Mouse (Mus musculus) thymus, adult 18-20 months (tissue): ENCODE data around the gene Rapgef6.

Experiments used
- DNase-seq, 2 experiments: peaks; one replicate each; pipeline ENCODE4 v3.0.0; 2022; ENCODE audit warnings: mixed read lengths in 2 of 2

The Rapgef6 gene

DNA sequence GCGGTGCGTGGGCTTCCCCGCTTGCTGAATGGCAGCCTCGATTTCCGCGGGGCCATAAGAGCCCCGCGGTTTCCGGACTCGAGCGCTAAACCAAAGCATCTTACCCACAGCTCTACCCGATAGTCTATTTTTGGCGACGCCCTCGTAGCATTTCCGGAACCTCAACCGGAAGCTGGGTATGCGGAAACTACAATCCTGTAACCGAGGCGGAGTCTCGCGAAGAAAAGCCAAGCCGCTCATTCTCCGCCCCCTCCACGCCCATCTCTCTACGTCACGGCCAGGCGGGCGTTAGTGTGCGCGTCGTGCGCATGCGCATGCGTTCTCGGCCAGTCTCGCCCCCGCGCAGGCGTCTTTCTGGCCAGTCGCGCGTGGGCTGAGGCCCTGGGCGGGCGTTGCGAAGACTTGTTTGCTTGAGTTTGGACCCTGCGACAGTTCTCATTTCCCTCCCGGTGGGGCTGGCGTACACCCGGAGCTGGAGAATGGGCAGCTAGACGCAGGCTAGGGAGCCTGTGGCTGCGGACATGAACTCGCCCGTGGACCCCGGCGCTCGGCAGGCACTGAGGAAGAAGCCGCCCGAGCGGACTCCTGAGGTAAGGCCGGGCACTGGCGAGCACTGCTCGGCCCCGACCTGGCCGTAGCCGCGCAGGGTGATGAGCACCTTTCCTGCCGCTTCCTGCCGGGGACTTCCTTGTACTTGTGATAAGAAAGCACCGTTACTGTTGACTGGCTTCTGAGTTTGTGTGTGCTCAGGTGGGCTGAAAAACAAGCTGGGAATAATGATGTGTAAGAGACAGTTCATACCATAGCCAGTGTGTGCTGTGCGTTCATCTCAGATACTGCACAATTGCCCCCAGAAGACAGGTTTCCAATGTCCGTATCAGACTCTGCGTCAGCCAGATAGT, at the start of gene Rapgef6:
Rapgef6 (plus strand) TSS at position 319 of the 902 bp plus-strand sequence.
- peak; percentile 95 to 98 for DNase-seq

DNA sequence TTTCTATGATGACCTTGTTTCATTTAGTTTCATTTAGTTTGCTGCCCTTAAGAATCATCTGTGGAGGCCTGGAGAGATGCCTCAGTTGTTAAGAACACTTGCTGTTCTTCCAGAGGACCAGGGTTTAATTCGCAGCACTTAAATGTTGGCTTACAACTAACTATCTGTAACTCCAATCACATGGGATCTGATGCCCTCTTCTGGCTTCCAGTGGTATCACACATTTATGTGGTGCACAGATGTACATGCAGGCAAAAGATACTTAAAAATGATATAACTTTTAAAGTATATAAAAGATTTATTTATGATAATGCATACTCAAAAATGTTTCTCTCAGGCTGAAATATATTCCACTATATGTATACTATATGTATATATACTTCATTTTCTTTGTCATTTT, 44.2 kb upstream of the Rapgef6 start:
- no peak for DNase-seq

- no peak for DNase-seq
These were observed 36.6 kb upstream of the Rapgef6 start for GRCm38 (mm10) chr11:54486041-54486440.

DNA sequence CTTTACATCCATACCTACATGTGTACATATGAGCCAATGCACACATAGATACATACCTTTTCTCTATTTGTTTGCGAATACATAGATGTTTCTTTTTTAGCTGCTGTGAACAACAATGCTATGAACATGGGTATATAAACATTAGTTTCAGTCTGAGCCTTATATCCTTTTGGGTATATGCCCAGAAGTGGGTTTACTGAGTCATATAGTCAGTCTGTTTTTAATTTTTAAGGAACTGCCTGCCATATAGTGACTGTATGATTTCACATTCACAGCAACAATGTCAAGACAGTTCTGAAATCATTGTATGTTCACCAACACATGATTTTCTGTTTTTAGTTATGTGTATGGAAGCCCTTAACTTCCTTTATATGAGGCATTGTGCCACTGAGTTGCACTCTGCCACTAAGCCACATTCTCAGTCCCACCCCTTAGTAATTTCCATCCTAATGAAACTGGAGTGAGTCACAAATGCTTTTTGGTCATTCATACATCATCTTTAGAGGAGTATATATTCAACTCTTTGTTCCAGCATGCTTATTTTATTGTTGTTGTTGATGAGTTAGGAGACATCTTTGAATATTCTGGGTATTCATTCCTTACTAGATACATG, 30.6 kb upstream of the Rapgef6 start:
- DNase-seq: no peak

DNA sequence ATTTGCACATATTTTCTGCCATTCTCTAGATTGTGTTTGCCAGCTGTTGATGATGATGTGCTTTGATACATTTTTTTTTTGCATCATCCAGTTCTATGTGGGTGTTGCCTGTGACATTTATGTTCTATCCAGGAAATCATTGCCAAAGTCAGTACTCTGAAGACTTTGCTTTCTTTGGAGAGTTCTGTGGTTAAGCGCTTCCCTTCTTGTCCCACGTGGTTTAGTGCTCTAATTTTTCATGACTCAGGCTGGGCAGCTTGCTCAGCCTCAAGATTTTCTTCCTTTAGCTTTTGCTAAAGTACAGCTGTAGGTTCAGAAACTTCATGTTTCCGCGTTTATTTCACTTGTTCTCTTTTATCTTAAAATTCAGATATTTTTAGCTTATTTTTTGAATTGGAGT, 30.1 kb upstream of the Rapgef6 start:
- peak in 1 of 2 experiments; percentile 23 for DNase-seq

DNA sequence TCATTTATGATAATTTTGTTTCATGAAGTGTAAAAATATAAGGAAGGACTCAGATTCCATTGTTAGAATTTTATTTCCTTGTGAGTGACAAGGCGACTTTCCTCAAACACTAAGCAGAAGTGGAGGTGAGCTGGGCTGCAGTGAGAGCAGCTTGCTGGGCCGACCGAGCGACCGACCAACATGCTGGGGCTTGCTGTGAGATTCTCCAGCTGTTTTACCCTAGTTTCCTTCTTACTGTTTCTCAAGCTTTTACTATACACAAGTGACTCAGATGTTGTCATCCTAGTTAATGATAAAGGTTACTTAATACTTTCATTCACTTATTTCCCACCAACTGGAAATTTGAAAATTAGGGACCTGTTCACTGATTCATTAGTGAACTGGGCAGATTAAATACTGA, 22.8 kb upstream of the Rapgef6 start:
- no peak for DNase-seq

- no peak for DNase-seq
These were observed 20.0 kb upstream of the Rapgef6 start for GRCm38 (mm10) chr11:54502546-54503245.

DNA sequence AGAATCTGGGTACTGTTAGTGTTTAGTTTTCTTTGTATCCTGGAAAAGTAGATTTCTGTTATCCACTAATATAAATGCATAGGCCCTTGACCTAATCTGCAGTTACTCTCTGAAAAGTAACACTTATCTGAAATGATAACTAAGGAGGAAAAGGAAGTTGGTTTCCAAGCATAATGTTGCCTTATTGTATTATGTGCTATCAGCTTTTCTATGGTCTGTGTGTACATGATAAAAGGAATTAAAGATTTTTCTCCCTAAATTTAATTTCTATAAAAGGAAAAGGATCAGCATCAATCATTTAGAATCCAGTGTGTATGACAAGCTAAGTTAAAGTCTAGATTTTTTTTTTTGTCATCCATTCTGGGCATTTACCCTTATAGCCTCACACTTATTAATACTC, 9.1 kb upstream of the Rapgef6 start:
- no peak for DNase-seq

DNA sequence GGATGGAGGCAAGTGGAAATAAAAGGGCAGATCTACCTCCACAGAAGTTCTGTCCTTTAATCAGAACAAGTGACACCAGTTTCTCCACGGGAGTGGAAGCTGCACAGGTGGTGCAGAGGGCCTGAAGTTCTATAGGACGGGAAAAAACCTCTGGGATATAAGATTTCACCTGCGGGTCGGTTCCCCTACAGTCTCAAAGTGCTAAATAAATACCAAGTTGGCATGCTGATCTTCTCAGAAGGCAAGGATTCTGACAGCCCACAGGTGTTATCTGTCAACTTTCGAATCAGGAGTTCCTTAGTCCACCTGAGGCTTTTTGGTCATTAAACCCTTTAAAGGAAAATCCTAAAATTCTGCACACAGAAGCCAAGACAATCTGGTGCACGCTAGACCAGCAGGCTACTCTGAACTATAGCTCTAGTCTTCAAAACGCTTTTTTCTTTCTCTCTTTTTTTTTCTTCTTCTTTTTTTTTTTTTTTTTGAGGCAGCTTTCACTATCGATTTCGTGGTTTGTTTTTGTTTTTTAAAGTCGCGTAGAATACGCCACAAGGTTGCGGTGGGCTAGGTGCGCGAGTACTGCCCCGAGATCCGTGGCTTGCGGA, 619 bp upstream of the Rapgef6 start:
- DNase-seq: no peak

DNA sequence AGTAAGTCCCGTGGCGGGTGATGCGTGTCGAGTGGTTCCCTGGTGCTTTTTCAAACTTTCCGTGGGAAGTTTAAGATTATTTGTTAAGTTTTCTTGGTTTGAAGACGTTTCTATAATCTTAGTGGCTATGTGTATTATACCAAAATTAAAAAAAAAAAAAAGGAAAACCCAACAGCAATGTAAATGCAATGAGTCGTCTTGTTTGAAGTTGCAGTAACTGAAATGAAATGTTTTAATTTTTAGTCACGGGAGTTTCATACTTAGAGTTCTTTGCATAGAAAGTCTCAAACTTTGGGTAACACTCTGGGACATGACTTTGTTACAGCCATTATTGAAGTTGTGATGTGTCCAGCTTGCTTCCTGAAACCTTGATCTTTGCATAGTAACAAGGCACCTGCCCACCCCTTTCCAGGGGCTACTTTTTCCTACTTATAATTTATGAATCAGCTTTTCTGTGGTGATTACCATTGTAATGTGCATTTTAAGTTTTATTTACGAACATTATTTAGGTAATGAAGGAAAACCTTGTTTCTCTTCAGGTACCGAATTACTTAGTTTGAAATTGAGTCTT, 869 bp downstream of the Rapgef6 start:
- DNase-seq: no peak

GRCm38 (mm10) chr11:54528002-54528401, 5.4 kb downstream of the Rapgef6 start:
- DNase-seq: no peak

DNA sequence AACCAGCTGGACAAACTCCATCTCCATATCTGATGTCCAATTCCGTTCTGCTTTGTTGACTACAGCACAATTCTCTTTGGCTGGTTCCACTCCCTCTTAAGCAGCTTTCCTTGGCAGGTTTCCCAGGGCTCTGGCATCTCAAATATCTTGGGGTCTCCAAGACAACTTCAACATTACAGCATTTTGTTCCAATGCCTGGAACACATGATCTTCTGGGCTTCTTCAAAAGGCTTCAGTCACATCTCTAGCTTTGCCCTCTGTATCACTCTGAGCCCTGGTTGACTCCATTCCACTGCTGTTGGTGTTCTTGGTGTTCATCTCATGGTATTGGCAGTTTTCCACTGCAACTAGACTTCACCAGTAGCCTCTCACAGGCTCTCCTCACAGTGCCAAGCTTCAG, 7.7 kb downstream of the Rapgef6 start:
- no peak for DNase-seq

GRCm38 (mm10) chr11:54530916-54531315, 8.3 kb downstream of the Rapgef6 start:
- no peak for DNase-seq

- DNase-seq: no peak
These were observed 11.2 kb downstream of the Rapgef6 start for GRCm38 (mm10) chr11:54533834-54534233.

GRCm38 (mm10) chr11:54534871-54535270, 12.2 kb downstream of the Rapgef6 start:
- peak; percentile 46 to 57 for DNase-seq

DNA sequence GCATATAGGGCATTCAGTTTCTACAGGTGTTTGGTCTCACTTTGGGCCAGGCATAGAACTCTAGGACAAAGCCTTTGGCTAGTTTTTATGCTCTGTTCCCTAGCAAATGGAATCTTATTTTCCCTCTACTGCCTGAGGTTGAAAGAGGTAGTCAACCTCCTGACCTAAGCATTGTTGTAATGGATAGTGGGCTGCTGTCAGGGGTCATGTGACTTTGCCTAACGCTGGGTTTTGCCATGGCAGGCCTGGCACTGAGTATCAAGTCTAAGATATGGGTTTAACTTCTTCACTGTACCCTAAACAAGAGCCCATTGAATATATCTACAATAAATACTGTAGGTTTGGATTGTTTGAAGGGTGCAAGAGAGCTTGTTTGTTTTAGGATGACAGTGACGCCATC, 16.4 kb downstream of the Rapgef6 start:
- no peak for DNase-seq

GRCm38 (mm10) chr11:54539486-54539885, 16.8 kb downstream of the Rapgef6 start:
- no peak for DNase-seq

- DNase-seq: no peak
These were observed 17.7 kb downstream of the Rapgef6 start for GRCm38 (mm10) chr11:54540328-54540727.

DNA sequence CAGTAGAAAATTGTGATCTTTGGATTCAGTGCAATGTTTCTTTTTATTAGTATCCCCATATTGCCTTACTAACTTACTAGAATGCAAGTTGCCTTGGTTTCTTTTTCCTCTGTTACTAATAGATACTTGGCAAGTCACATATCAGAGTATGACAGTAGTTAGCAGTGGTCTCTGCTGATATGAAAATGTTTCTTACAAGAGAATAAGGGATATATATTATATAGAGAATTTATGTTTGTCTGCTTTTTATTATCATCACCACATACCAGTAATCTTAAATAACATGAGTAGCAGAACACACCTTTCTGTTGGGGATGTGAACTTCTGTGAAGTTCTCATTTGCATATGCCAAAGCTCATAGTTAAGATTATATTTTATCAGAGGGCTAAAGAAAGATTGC, 19.8 kb downstream of the Rapgef6 start:
- no peak for DNase-seq

DNA sequence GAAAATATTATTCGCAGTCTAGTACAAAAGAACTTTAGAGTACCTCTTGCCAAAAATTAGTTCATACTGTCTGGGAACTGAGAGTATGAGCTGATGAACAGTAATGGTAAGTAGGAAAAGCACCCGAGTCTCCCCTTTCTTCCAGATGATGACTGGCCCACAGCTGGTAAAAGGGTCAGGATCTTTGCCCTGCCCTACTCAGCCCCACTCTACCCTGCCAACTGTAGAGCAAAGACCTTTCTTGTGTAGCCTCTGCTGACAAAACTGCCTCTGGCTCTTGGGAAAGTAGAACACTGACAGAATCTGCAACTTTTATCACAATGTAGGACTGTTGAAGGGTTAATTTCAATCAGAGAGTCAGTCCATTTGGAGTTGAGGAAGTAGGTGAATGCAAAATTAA, 32.3 kb downstream of the Rapgef6 start:
- DNase-seq: no peak

- peak in 1 of 2 experiments; percentile 9 for DNase-seq
These were observed 40.1 kb downstream of the Rapgef6 start for GRCm38 (mm10) chr11:54562761-54563160.

DNA sequence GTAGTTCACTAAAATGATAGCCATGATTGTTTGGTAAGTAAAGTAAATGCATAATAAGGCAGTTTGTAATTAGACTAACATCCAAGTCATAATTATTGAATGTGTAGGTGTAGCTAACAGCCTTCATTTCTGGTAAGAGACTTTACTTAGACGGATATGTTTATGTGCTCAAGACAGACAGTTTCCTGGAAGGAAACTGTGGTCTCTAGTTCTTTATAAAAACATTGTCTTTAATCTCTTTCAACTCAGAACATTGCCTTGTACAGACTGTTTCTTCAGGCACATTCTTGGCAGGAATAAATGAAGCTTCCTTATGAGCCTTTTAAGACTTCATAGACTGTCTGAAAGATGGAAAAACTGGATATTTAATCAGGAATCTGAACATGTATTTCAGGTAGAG, 45.3 kb downstream of the Rapgef6 start:
- DNase-seq: no peak

GRCm38 (mm10) chr11:54574741-54575140, 52.1 kb downstream of the Rapgef6 start:
- DNase-seq: no peak
